Mouse (Mus musculus): Measurements from ENCODE around the gene Ybx1. TPM values are rescaled to one million over a fixed set of nuclear protein-coding genes. Genes with fewer than 3 reads are reported as not detected.

The Ybx1 gene
- polyA plus RNA-seq, 1 experiment = 886 TPM

- TF ChIP-seq POLR2A (IDR thresholded peaks at IDR 0.05; ENCODE audit: borderline replicate concordance, extremely low read depth, insufficient read depth, insufficient read length, poor library complexity, severe bottlenecking) (no peak), CTCF (IDR thresholded peaks at IDR 0.05; ENCODE audit: borderline replicate concordance, extremely low read depth, insufficient read depth, insufficient read length) (no peak)
- DNase-seq (ENCODE audit: low read depth) = no peak
These were observed 30.9 kb downstream of the Ybx1 start for GRCm38 (mm10) chr4:119263459-119263858.

GRCm38 (mm10) chr4:119262483-119262882 lies 31.9 kb downstream of the Ybx1 start:
- no peak for TF ChIP-seq POLR2A (IDR thresholded peaks at IDR 0.05; ENCODE audit: borderline replicate concordance, extremely low read depth, insufficient read depth, insufficient read length, poor library complexity, severe bottlenecking)
- TF ChIP-seq CTCF (IDR thresholded peaks at IDR 0.05; ENCODE audit: borderline replicate concordance, extremely low read depth, insufficient read depth, insufficient read length) = no peak
- no peak for DNase-seq (ENCODE audit: low read depth)

- no peak for DNase-seq (ENCODE audit: low read depth)
- TF ChIP-seq POLR2A (IDR thresholded peaks at IDR 0.05; ENCODE audit: borderline replicate concordance, extremely low read depth, insufficient read depth, insufficient read length, poor library complexity, severe bottlenecking) = no peak
- no peak for TF ChIP-seq CTCF (IDR thresholded peaks at IDR 0.05; ENCODE audit: borderline replicate concordance, extremely low read depth, insufficient read depth, insufficient read length)
These were observed 33.2 kb downstream of the Ybx1 start for GRCm38 (mm10) chr4:119261087-119261713.

- no peak for TF ChIP-seq POLR2A (IDR thresholded peaks at IDR 0.05; ENCODE audit: borderline replicate concordance, extremely low read depth, insufficient read depth, insufficient read length, poor library complexity, severe bottlenecking)
- no peak for TF ChIP-seq CTCF (IDR thresholded peaks at IDR 0.05; ENCODE audit: borderline replicate concordance, extremely low read depth, insufficient read depth, insufficient read length)
- no peak for DNase-seq (ENCODE audit: low read depth)
These were observed 34.8 kb downstream of the Ybx1 start for GRCm38 (mm10) chr4:119259344-119260254.

GRCm38 (mm10) chr4:119257083-119257482 lies 37.3 kb downstream of the Ybx1 start:
- DNase-seq (ENCODE audit: low read depth) = no peak
- no peak for TF ChIP-seq POLR2A (IDR thresholded peaks at IDR 0.05; ENCODE audit: borderline replicate concordance, extremely low read depth, insufficient read depth, insufficient read length, poor library complexity, severe bottlenecking)
- no peak for TF ChIP-seq CTCF (IDR thresholded peaks at IDR 0.05; ENCODE audit: borderline replicate concordance, extremely low read depth, insufficient read depth, insufficient read length)

- TF ChIP-seq CTCF (IDR thresholded peaks at IDR 0.05; ENCODE audit: borderline replicate concordance, extremely low read depth, insufficient read depth, insufficient read length) = no peak
- no peak for TF ChIP-seq POLR2A (IDR thresholded peaks at IDR 0.05; ENCODE audit: borderline replicate concordance, extremely low read depth, insufficient read depth, insufficient read length, poor library complexity, severe bottlenecking)
- DNase-seq (ENCODE audit: low read depth) = no peak
These were observed 39.1 kb downstream of the Ybx1 start, which contains the start of gene Cldn19 for GRCm38 (mm10) chr4:119255351-119255750. Cldn19 (plus strand) TSS chr4:119255414.

GRCm38 (mm10) chr4:119254012-119254618 lies 40.3 kb downstream of the Ybx1 start:
- DNase-seq (ENCODE audit: low read depth) = peak; percentile 89
- TF ChIP-seq POLR2A (IDR thresholded peaks at IDR 0.05; ENCODE audit: borderline replicate concordance, extremely low read depth, insufficient read depth, insufficient read length, poor library complexity, severe bottlenecking) (no peak), CTCF (IDR thresholded peaks at IDR 0.05; ENCODE audit: borderline replicate concordance, extremely low read depth, insufficient read depth, insufficient read length) (no peak)

GRCm38 (mm10) chr4:119252025-119252808 lies 42.2 kb downstream of the Ybx1 start:
- DNase-seq (ENCODE audit: low read depth) = no peak
- no peak for TF ChIP-seq POLR2A (IDR thresholded peaks at IDR 0.05; ENCODE audit: borderline replicate concordance, extremely low read depth, insufficient read depth, insufficient read length, poor library complexity, severe bottlenecking)
- TF ChIP-seq CTCF (IDR thresholded peaks at IDR 0.05; ENCODE audit: borderline replicate concordance, extremely low read depth, insufficient read depth, insufficient read length) = no peak

GRCm38 (mm10) chr4:119248407-119248965 lies 45.9 kb downstream of the Ybx1 start:
- no peak for DNase-seq (ENCODE audit: low read depth)

GRCm38 (mm10) chr4:119247462-119248235 lies 46.8 kb downstream of the Ybx1 start:
- DNase-seq (ENCODE audit: low read depth) = peak; percentile 82
- TF ChIP-seq POLR2A (IDR thresholded peaks at IDR 0.05; ENCODE audit: borderline replicate concordance, extremely low read depth, insufficient read depth, insufficient read length, poor library complexity, severe bottlenecking) = no peak
- peak; percentile 84 for TF ChIP-seq CTCF (IDR thresholded peaks at IDR 0.05; ENCODE audit: borderline replicate concordance, extremely low read depth, insufficient read depth, insufficient read length)

More at GRCm38 (mm10) chr4:119248407-119248965, 45.9 kb downstream of the Ybx1 start:
- TF ChIP-seq CTCF (IDR thresholded peaks at IDR 0.05; ENCODE audit: borderline replicate concordance, extremely low read depth, insufficient read depth, insufficient read length) = no peak
- no peak for TF ChIP-seq POLR2A (IDR thresholded peaks at IDR 0.05; ENCODE audit: borderline replicate concordance, extremely low read depth, insufficient read depth, insufficient read length, poor library complexity, severe bottlenecking)
